Mouse (Mus musculus): ENCODE results near the gene Rab1a. TPM values are rescaled to one million over a fixed set of nuclear protein-coding genes. Genes with fewer than 3 reads are reported as not detected.
"Not testable (repeated sequence)": the region's sequence is repeated elsewhere in the genome, so short reads cannot be mapped to it uniquely, and the experiment has no call there.

The Rab1a gene
- total RNA-seq, 2 experiments from 2014 or later: 106 to 142 TPM

GRCm38 (mm10) chr11:20216415-20216814, 15.2 kb downstream of the Rab1a start:
- ATAC-seq (replicated peaks; ENCODE audit: poor library complexity, severe bottlenecking): no peak; the same call in 1 of the 2 replicates

- ATAC-seq (replicated peaks; ENCODE audit: poor library complexity, severe bottlenecking): no peak
These were observed 16.0 kb downstream of the Rab1a start for GRCm38 (mm10) chr11:20217227-20217626.

- ATAC-seq (replicated peaks; ENCODE audit: poor library complexity, severe bottlenecking): not testable (repeated sequence)
These were observed 20.4 kb downstream of the Rab1a start for GRCm38 (mm10) chr11:20221671-20222070.

GRCm38 (mm10) chr11:20224196-20224595, 23.0 kb downstream of the Rab1a start:
- no peak for ATAC-seq (replicated peaks; ENCODE audit: poor library complexity, severe bottlenecking)

GRCm38 (mm10) chr11:20225938-20226337, 24.7 kb downstream of the Rab1a start:
- ATAC-seq (replicated peaks; ENCODE audit: poor library complexity, severe bottlenecking): no peak

GRCm38 (mm10) chr11:20228666-20229065, 27.4 kb downstream of the Rab1a start:
- ATAC-seq (replicated peaks; ENCODE audit: poor library complexity, severe bottlenecking): no peak

- no peak for ATAC-seq (replicated peaks; ENCODE audit: poor library complexity, severe bottlenecking)
These were observed 28.1 kb downstream of the Rab1a start for GRCm38 (mm10) chr11:20229311-20229710.

GRCm38 (mm10) chr11:20230286-20230685, 29.1 kb downstream of the Rab1a start:
- ATAC-seq (replicated peaks; ENCODE audit: poor library complexity, severe bottlenecking): no peak

GRCm38 (mm10) chr11:20231128-20231878, 30.1 kb downstream of the Rab1a start:
- ATAC-seq (replicated peaks; ENCODE audit: poor library complexity, severe bottlenecking): peak; percentile 96

GRCm38 (mm10) chr11:20232016-20232755, 31.0 kb downstream of the Rab1a start:
- ATAC-seq (replicated peaks; ENCODE audit: poor library complexity, severe bottlenecking): peak; percentile 58

GRCm38 (mm10) chr11:20234233-20234632, 33.0 kb downstream of the Rab1a start:
- no peak for ATAC-seq (replicated peaks; ENCODE audit: poor library complexity, severe bottlenecking)

GRCm38 (mm10) chr11:20237018-20237417, 35.8 kb downstream of the Rab1a start:
- no peak for ATAC-seq (replicated peaks; ENCODE audit: poor library complexity, severe bottlenecking)

GRCm38 (mm10) chr11:20237976-20238375, 36.7 kb downstream of the Rab1a start:
- ATAC-seq (replicated peaks; ENCODE audit: poor library complexity, severe bottlenecking): no peak

- no peak for ATAC-seq (replicated peaks; ENCODE audit: poor library complexity, severe bottlenecking)
These were observed 38.1 kb downstream of the Rab1a start for GRCm38 (mm10) chr11:20239279-20239861.

GRCm38 (mm10) chr11:20240331-20240730, 39.1 kb downstream of the Rab1a start:
- peak; percentile 49 for ATAC-seq (replicated peaks; ENCODE audit: poor library complexity, severe bottlenecking)

- no peak for ATAC-seq (replicated peaks; ENCODE audit: poor library complexity, severe bottlenecking)
These were observed 40.1 kb downstream of the Rab1a start for GRCm38 (mm10) chr11:20241311-20241710.

GRCm38 (mm10) chr11:20242366-20243056, 41.3 kb downstream of the Rab1a start:
- ATAC-seq (replicated peaks; ENCODE audit: poor library complexity, severe bottlenecking): no peak

GRCm38 (mm10) chr11:20243214-20243913, 42.1 kb downstream of the Rab1a start:
- peak; percentile 24; the same call in 1 of the 2 replicates for ATAC-seq (replicated peaks; ENCODE audit: poor library complexity, severe bottlenecking)

- no peak for ATAC-seq (replicated peaks; ENCODE audit: poor library complexity, severe bottlenecking)
These were observed 43.4 kb downstream of the Rab1a start for GRCm38 (mm10) chr11:20244336-20245290.

All from granulocyte monocyte progenitor cell, adult 5-6 weeks (primary cell).